Mouse (Mus musculus): ENCODE measurements around the gene Atp6v1f.
A peak's percentile ranks its signal among the peaks of the same experiment; 100 is the strongest.

DNA sequence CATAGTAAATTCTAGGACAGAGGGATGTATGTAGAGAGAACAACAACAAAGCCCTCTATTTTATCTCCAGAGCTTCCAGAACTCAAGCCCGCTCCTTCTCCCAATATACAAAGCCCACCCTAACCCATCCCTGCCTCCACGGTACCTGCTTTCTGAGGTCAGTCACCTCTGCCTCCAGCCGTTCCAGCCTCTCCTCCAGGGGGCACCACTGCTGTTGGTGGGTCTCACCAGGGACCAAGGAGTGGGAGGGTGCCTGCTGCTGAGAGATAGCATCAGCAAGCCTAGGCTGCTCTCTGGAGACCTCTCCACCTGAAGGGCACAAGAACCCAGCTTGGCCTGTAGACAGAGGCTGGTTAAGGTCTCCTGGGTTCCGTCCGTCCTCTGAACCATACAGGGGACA lies 38.0 kb downstream of the Atp6v1f start:
- TF ChIP-seq CTCF (IDR thresholded peaks at IDR 0.05; ENCODE audit: low read depth) = peak; percentile 37
- TF ChIP-seq EP300 (IDR thresholded peaks at IDR 0.05; ENCODE audit: low read depth) = no peak
